Mouse (Mus musculus): ENCODE data around the gene Hivep3. TPM values are rescaled to one million over a fixed set of nuclear protein-coding genes. Genes with fewer than 3 reads are reported as not detected.

Gene Hivep3
- total RNA-seq, 4 experiments from 2014 or later, result 2.9 to 4.5 (median 3.9) TPM

GRCm38 (mm10) chr4:120049857-120050256 is 316.3 kb downstream of the Hivep3 start:
- no peak for DNase-seq (ENCODE audit: low spot score in 2 of 2)

GRCm38 (mm10) chr4:120052481-120052880 is 318.9 kb downstream of the Hivep3 start:
- DNase-seq (ENCODE audit: low spot score in 2 of 2), result no peak

GRCm38 (mm10) chr4:120053026-120054005 is 319.7 kb downstream of the Hivep3 start:
- DNase-seq (ENCODE audit: low spot score in 2 of 2), result no peak

GRCm38 (mm10) chr4:120054145-120054544 is 320.6 kb downstream of the Hivep3 start:
- no peak for DNase-seq (ENCODE audit: low spot score in 2 of 2)

- DNase-seq (ENCODE audit: low spot score in 2 of 2), result no peak
Observed at GRCm38 (mm10) chr4:120056451-120056850, 322.9 kb downstream of the Hivep3 start.

- DNase-seq (ENCODE audit: low spot score in 2 of 2), result no peak
Observed at GRCm38 (mm10) chr4:120057529-120057928, 323.9 kb downstream of the Hivep3 start.

GRCm38 (mm10) chr4:120058157-120058556 is 324.6 kb downstream of the Hivep3 start:
- no peak for DNase-seq (ENCODE audit: low spot score in 2 of 2)

- no peak for DNase-seq (ENCODE audit: low spot score in 2 of 2)
Observed at GRCm38 (mm10) chr4:120058794-120059193, 325.2 kb downstream of the Hivep3 start.

- no peak for DNase-seq (ENCODE audit: low spot score in 2 of 2)
Observed at GRCm38 (mm10) chr4:120061727-120062126, 328.1 kb downstream of the Hivep3 start.

GRCm38 (mm10) chr4:120062198-120062597 is 328.6 kb downstream of the Hivep3 start:
- DNase-seq (ENCODE audit: low spot score in 2 of 2), result no peak

GRCm38 (mm10) chr4:120062754-120063153 is 329.2 kb downstream of the Hivep3 start:
- no peak for DNase-seq (ENCODE audit: low spot score in 2 of 2)

- DNase-seq (ENCODE audit: low spot score in 2 of 2), result no peak
Observed at GRCm38 (mm10) chr4:120063353-120064124, 330.0 kb downstream of the Hivep3 start.

GRCm38 (mm10) chr4:120064696-120065095 is 331.1 kb downstream of the Hivep3 start, which contains the start of gene AL607142.1:
TSS of gene AL607142.1 (plus strand) at chr4:120064996.
- no peak for DNase-seq (ENCODE audit: low spot score in 2 of 2)

GRCm38 (mm10) chr4:120066841-120067591 is 333.4 kb downstream of the Hivep3 start:
- peak in 1 of 2 experiments; percentile 19 for DNase-seq (ENCODE audit: low spot score in 2 of 2)

- DNase-seq (ENCODE audit: low spot score in 2 of 2), result no peak
Observed at GRCm38 (mm10) chr4:120067592-120068235, 334.1 kb downstream of the Hivep3 start.

- DNase-seq (ENCODE audit: low spot score in 2 of 2), result no peak
Observed at GRCm38 (mm10) chr4:120068883-120069581, 335.4 kb downstream of the Hivep3 start.

GRCm38 (mm10) chr4:120069582-120069980 is 336.0 kb downstream of the Hivep3 start:
- DNase-seq (ENCODE audit: low spot score in 2 of 2), result no peak

- no peak for DNase-seq (ENCODE audit: low spot score in 2 of 2)
Observed at GRCm38 (mm10) chr4:120071411-120071810, 337.8 kb downstream of the Hivep3 start.

GRCm38 (mm10) chr4:120071842-120072507 is 338.4 kb downstream of the Hivep3 start:
- peak in 1 of 2 experiments; percentile 12 for DNase-seq (ENCODE audit: low spot score in 2 of 2)

GRCm38 (mm10) chr4:120074061-120074460 is 340.5 kb downstream of the Hivep3 start:
- DNase-seq (ENCODE audit: low spot score in 2 of 2), result no peak

All from gastrocnemius, adult 8-10 months (tissue).